Mouse (Mus musculus) heart, embryonic 12.5 days (tissue): ENCODE results near the gene Tsc2. TPM values are rescaled to one million over a fixed set of nuclear protein-coding genes. Genes with fewer than 3 reads are reported as not detected.

ENCODE experiments used
- ATAC-seq: fragments of 200-750 bp; cut with Nextera tagmentation; 2 replicates; pipeline ENCODE4 v1.8.0; 2017; ENCODE audit warnings: moderate TSS enrichment, moderate library complexity; ENCODE audit not compliant: insufficient number of reproducible peaks, low FRiP score
- H3K27ac ChIP-seq: fragments of 300-500 bp; sonication (generic); 2 replicates; pipeline ENCODE4 v1.5.1; 2016; ENCODE audit warnings: mild to moderate bottlenecking, moderate library complexity; ENCODE audit not compliant: poor library complexity, severe bottlenecking
- H3K27me3 ChIP-seq: fragments of 300-500 bp; sonication (generic); replicated peaks from 2 replicates; pipeline ENCODE4 v1.6.1; 2016; ENCODE audit warnings: mild to moderate bottlenecking, moderate library complexity
- H3K36me3 ChIP-seq: fragments of 300-500 bp; sonication (generic); 2 replicates; pipeline ENCODE4 v1.6.1; 2016; ENCODE audit warnings: mild to moderate bottlenecking, moderate library complexity
- H3K4me1 ChIP-seq: fragments of 300-500 bp; sonication (generic); replicated peaks from 2 replicates; pipeline ENCODE4 v1.6.1; 2016; ENCODE audit warnings: mild to moderate bottlenecking
- H3K4me2 ChIP-seq: fragments of 300-500 bp; sonication (generic); 2 replicates; pipeline ENCODE4 v1.6.1; 2016; ENCODE audit warnings: mild to moderate bottlenecking, moderate library complexity
- H3K4me3 ChIP-seq: fragments of 300-500 bp; sonication (generic); 2 replicates; pipeline ENCODE4 v1.5.1; 2016; ENCODE audit warnings: mild to moderate bottlenecking
- H3K9ac ChIP-seq: fragments of 300-500 bp; sonication (generic); 2 replicates; pipeline ENCODE4 v1.6.1; 2016; ENCODE audit warnings: mild to moderate bottlenecking, moderate library complexity
- H3K9me3 ChIP-seq: fragments of 300-500 bp; sonication (generic); replicated peaks from 2 replicates; pipeline ENCODE4 v1.6.1; 2016; ENCODE audit warnings: mild to moderate bottlenecking, moderate library complexity
- WGBS: fragments of 180-500 bp; shearing (Covaris S2); methylation state at CpG from one replicate; pipeline ENCODE4 v1.1.7; 2016; 5-methylcytosine and 5-hydroxymethylcytosine counted together
- microRNA-seq: library from miRNA; unstranded; fragments of <30 nt; microRNA quantifications from one replicate; pipeline ENCODE4, GENCODE M21; 2017
- polyA plus RNA-seq: library from polyadenylated mRNA; unstranded; fragments of >200 nt; fragmentation: Nextera tagmentation; extraction: Ambion mirVana; gene quantifications from 2 replicates; pipeline ENCODE4 v1.2.1, GENCODE M21; 2016

The Tsc2 gene
- polyA plus RNA-seq, 1 experiment from 2014 or later = 66.5 TPM

DNA sequence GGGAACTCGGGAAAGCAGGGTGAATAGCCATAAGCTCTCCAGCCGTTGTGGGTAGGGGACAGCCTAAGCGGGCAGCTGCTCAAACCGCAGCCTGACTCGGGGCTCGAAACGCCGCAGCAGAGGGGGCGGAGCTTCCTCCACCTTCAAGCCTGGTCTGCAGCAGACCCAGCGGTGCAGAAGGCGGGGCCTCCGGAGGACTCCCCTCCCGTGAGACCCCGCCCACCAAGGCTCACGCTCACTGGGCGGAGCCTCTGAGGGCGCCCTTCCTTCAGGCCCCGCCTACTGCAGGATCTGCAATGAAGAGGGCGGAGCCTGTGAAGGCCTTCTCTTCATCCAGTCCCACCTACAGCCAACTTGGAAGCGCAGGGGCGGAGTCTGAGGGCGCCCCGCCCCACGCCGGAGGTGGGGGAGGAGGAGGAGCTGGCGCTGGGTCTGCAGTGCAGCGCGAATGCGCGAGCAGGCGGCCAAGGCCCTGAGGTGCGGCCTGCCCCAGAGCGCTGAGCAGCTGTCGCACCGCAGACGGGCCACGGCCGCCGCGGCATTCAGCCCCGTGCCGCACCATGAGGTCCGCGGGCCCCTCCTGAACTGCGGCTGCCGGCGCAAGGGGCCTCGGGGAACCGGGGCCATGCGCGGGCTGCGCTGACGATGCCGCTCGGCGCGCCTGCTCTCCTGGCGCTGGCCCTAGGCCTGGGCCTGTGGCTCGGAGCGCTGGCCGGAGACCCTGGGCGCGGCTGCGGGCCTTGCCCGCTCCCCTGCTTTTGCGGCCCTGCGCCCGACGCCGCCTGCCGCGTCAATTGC, 82.6 kb downstream of the Tsc2 start, which contains the start of gene Pkd1:
Gene Pkd1, plus strand, starts transcription at position 217 of the 798 bp plus-strand sequence.
- WGBS = under 1% methylated on average over 72 of the region's 72 CpGs
- H3K27ac ChIP-seq = peak within 1 kb of the TSS; percentile 92
- H3K4me2 ChIP-seq = peak within 1 kb of the TSS; percentile 81
- H3K9me3 ChIP-seq = no peaks in the 10 kb centered on the region
- peak within 1 kb of the TSS; percentile 91 for H3K9ac ChIP-seq
- peak within 1 kb of the TSS; percentile 81 for H3K4me3 ChIP-seq
- H3K4me1 ChIP-seq = peaks cover 26% of the 10 kb centered on the region
- peak; percentile 98 for ATAC-seq
- no peaks in the 10 kb centered on the region for H3K36me3 ChIP-seq
- peaks cover 2% of the 10 kb centered on the region; the same call in 1 of the 2 replicates for H3K27me3 ChIP-seq

DNA sequence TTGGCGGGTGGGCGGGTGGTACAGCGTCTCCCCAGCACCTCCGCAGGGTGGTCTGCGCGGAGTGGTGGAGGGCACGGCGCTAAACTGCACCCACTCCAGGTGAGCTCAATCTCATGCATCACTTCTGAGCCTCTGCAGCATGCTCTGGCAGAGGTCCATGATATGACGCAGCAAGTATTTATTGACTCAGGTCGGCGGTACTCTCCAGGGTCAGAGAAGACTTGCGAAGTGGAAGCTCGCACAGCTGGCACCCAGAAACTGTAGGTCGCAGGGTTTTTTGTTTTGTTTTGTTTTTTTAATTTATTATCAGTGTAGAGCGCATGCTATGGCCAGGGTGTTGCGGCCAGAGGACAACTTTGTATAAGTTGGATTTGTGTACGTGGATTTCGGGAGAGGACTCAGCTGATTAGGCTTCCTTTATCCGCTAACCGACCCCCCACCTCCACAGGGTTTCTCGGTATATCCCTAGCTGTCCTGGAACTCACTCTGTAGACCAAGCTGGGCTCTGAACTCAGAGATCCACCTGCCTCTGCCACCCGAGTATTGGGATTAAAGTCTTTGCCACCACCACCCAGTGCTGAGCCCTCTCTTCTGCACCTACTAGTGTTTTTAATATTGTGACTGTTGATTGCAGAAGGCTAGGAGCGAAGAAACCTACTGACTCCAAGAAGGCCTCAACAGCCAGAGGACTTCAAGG, 83.4 kb downstream of the Tsc2 start:
- H3K4me1 ChIP-seq = peaks cover 26% of the 10 kb centered on the region
- peak overlapping the region; percentile 81 for H3K4me3 ChIP-seq
- peak; percentile 1 for ATAC-seq
- peak overlapping the region; percentile 81 for H3K4me2 ChIP-seq
- no peaks in the 10 kb centered on the region for H3K9me3 ChIP-seq
- H3K36me3 ChIP-seq = no peaks in the 10 kb centered on the region
- H3K9ac ChIP-seq = peak overlapping the region; percentile 31
- peaks cover 5% of the 10 kb centered on the region; the same call in 1 of the 2 replicates for H3K27me3 ChIP-seq
- 3% methylated on average over 23 of the region's 23 CpGs for WGBS
- peak overlapping the region; percentile 69 for H3K27ac ChIP-seq

DNA sequence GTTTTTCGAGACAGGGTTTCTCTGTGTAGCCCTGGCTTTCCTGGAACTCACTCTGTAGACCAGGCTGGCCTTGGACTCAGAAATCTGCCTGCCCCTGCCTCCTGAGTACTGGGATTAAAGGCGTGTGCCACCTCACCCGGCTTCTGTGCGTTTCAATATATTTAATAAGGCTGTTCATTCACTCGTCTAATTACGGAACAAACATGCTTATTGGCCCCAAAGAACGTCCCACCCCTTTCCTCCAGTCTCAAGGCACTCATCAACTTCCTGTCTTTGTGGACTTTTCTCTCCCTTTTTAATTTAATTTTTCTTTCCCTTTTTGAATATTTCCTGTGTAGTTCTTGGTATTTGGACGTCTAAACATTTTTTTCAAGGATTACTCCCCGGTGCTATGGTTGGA, 84.0 kb downstream of the Tsc2 start:
- peak overlapping the region; percentile 81 for H3K4me3 ChIP-seq
- no peaks in the 10 kb centered on the region for H3K9me3 ChIP-seq
- no peak for ATAC-seq
- 37% methylated on average over 9 of the region's 9 CpGs for WGBS
- H3K9ac ChIP-seq = peak overlapping the region; percentile 31; the same call in 1 of the 2 replicates
- H3K27ac ChIP-seq = no peak overlapping the region
- H3K27me3 ChIP-seq = peaks cover 5% of the 10 kb centered on the region; the same call in 1 of the 2 replicates
- H3K36me3 ChIP-seq = no peaks in the 10 kb centered on the region
- peaks cover 26% of the 10 kb centered on the region for H3K4me1 ChIP-seq
- H3K4me2 ChIP-seq = peak overlapping the region; percentile 81

DNA sequence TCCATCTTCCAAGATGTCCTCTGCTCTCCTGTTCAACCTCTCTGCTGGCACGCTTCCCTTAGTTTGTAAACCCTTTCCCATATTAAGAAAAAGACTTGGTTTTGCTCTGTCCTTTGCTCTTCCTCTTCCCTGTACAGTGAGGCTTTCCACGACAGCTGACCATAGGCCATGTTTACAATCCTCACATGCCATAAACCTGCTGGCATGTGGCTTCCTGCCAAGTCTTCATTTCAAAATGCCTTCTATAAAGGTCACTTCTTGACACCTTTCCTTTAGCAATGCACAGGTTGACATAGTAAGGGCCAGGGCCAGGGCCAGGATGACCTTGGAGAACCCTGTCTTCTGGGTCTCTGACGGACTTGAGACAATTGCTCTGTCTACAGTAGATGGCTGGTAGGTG, 86.2 kb downstream of the Tsc2 start:
- ATAC-seq = no peak
- WGBS = 66% methylated on average over 3 of the region's 3 CpGs
- H3K9ac ChIP-seq = no peak overlapping the region
- no peaks in the 10 kb centered on the region for H3K36me3 ChIP-seq
- H3K4me3 ChIP-seq = no peak overlapping the region
- no peak overlapping the region for H3K27ac ChIP-seq
- H3K9me3 ChIP-seq = no peaks in the 10 kb centered on the region
- H3K4me1 ChIP-seq = peaks cover 15% of the 10 kb centered on the region
- no peak overlapping the region for H3K4me2 ChIP-seq
- peaks cover 5% of the 10 kb centered on the region; the same call in 1 of the 2 replicates for H3K27me3 ChIP-seq

Small RNAs within 50 kb of the gene (microRNA-seq; reads per million reads assigned to microRNA genes)
- gene Gm24589 = not detected

Other genes with a start within 250 kb of the Tsc2 start
- gene Rnps1, start 218.1 kb downstream of the Tsc2 start, polyA plus RNA-seq = 246 and 247 TPM in 2 replicates
- 209 and 215 TPM in 2 replicates for gene Eci1, start 206.0 kb downstream of the Tsc2 start, polyA plus RNA-seq
- gene Dnase1l2, start 189.5 kb downstream of the Tsc2 start, polyA plus RNA-seq = 2.3 and 2.4 TPM in 2 replicates
- 22.2 and 22.5 TPM in 2 replicates for gene E4f1, start 162.3 kb downstream of the Tsc2 start, polyA plus RNA-seq
- 71.9 and 73.7 TPM in 2 replicates for gene Pgp, start 162.2 kb downstream of the Tsc2 start, polyA plus RNA-seq
- gene Bricd5, start 158.7 kb downstream of the Tsc2 start, polyA plus RNA-seq = not detected in 2 replicates
- 17.8 and 20.5 TPM in 2 replicates for gene Mlst8, start 153.6 kb downstream of the Tsc2 start, polyA plus RNA-seq
- gene Caskin1, start 144.0 kb downstream of the Tsc2 start, polyA plus RNA-seq = 0.64 and 0.77 TPM in 2 replicates
- gene Traf7, start 104.7 kb downstream of the Tsc2 start, polyA plus RNA-seq = 71.8 and 81.4 TPM in 2 replicates
- gene Rab26, start 98.4 kb downstream of the Tsc2 start, polyA plus RNA-seq = 1.2 TPM in 2 replicates
- 18.1 and 18.9 TPM in 2 replicates for gene Pkd1, start 82.8 kb downstream of the Tsc2 start, polyA plus RNA-seq
- 7.8 and 8.3 TPM in 2 replicates for gene Nthl1, start 50 bp upstream of the Tsc2 start, polyA plus RNA-seq
- gene Slc9a3r2, start 17.7 kb upstream of the Tsc2 start, polyA plus RNA-seq = 56.6 and 59.7 TPM in 2 replicates
- not detected in 2 replicates for gene Npw, start 25.8 kb upstream of the Tsc2 start, polyA plus RNA-seq
- gene Zfp598, start 37.1 kb upstream of the Tsc2 start, polyA plus RNA-seq = 20.1 and 21.2 TPM in 2 replicates
- 0.68 and 1.0 TPM in 2 replicates for gene Syngr3, start 57.3 kb upstream of the Tsc2 start, polyA plus RNA-seq
- gene Gfer, start 63.5 kb upstream of the Tsc2 start, polyA plus RNA-seq = 34.0 and 37.8 TPM in 2 replicates
- 1.3 and 1.8 TPM in 2 replicates for gene Noxo1, start 63.6 kb upstream of the Tsc2 start, polyA plus RNA-seq
- gene Tbl3, start 75.0 kb upstream of the Tsc2 start, polyA plus RNA-seq = 45.9 and 49.5 TPM in 2 replicates
- gene Rnf151, start 85.4 kb upstream of the Tsc2 start, polyA plus RNA-seq = not detected in 2 replicates
- 810 and 828 TPM in 2 replicates for gene Rps2, start 85.5 kb upstream of the Tsc2 start, polyA plus RNA-seq
- gene Ndufb10, start 91.8 kb upstream of the Tsc2 start, polyA plus RNA-seq = 351 and 363 TPM in 2 replicates
- gene Rpl3l, start 95.2 kb upstream of the Tsc2 start, polyA plus RNA-seq = 0.34 and 0.76 TPM in 2 replicates
- gene Msrb1, start 104.0 kb upstream of the Tsc2 start, polyA plus RNA-seq = 17.3 and 18.2 TPM in 2 replicates
- 0.72 TPM in 1 of 2 replicates, not detected in the other for gene Hs3st6, start 120.4 kb upstream of the Tsc2 start, polyA plus RNA-seq
- gene Meiob, start 171.7 kb upstream of the Tsc2 start, polyA plus RNA-seq = not detected in 2 replicates
- 39.9 and 41.2 TPM in 2 replicates for gene Hagh, start 207.5 kb upstream of the Tsc2 start, polyA plus RNA-seq
- 36.5 TPM in 2 replicates for gene Fahd1, start 217.7 kb upstream of the Tsc2 start, polyA plus RNA-seq
- 0.12 and 0.24 TPM in 2 replicates for gene Igfals, start 233.4 kb upstream of the Tsc2 start, polyA plus RNA-seq